Mouse (Mus musculus): Measurements from ENCODE around the gene Cdc25a. TPM values are rescaled to one million over a fixed set of nuclear protein-coding genes. Genes with fewer than 3 reads are reported as not detected.
A peak's percentile ranks its signal among the peaks of the same experiment; 100 is the strongest.

The Cdc25a gene
- polyA plus RNA-seq, 1 experiment from 2014 or later: 13.8 TPM

GRCm38 (mm10) chr9:109932361-109932755 is 57.0 kb downstream of the Cdc25a start:
- DNase-seq (peak; percentile 56), ATAC-seq (ENCODE audit: low FRiP score, low TSS enrichment) (no peak)
- Histone ChIP-seq H3K4me1 (ENCODE audit: control insufficient read depth, insufficient read depth, low read length) (peaks cover 8% of the 10 kb centered on the region), H3K9me3 (ENCODE audit: control insufficient read depth, low read length) (no peaks in the 10 kb centered on the region), H3K9ac (replicated peaks; ENCODE audit: low read length) (peak overlapping the region; percentile 83), H3K4me3 (replicated peaks; ENCODE audit: low read depth, low read length) (peak overlapping the region; percentile 84), H3K27me3 (ENCODE audit: control insufficient read depth, insufficient read depth, low read length) (no peaks in the 10 kb centered on the region), H3K27ac (replicated peaks; ENCODE audit: low read depth, low read length) (peak overlapping the region; percentile 93), H3K4me2 (ENCODE audit: low read length) (peak overlapping the region; percentile 82), H3K36me3 (ENCODE audit: control insufficient read depth, insufficient read depth, low read length) (no peaks in the 10 kb centered on the region)
- under 1% methylated on average over 20 of the region's 20 CpGs for WGBS

GRCm38 (mm10) chr9:109932756-109933375 is 57.5 kb downstream of the Cdc25a start:
- H3K4me2 ChIP-seq (ENCODE audit: low read length): peak overlapping the region; percentile 82
- H3K9ac ChIP-seq (replicated peaks; ENCODE audit: low read length): peak overlapping the region; percentile 83
- H3K27ac ChIP-seq (replicated peaks; ENCODE audit: low read depth, low read length): peak overlapping the region; percentile 93
- no peaks in the 10 kb centered on the region for H3K9me3 ChIP-seq (ENCODE audit: control insufficient read depth, low read length)
- DNase-seq (peak; percentile 62), ATAC-seq (ENCODE audit: low FRiP score, low TSS enrichment) (no peak)
- H3K4me3 ChIP-seq (replicated peaks; ENCODE audit: low read depth, low read length): peak overlapping the region; percentile 84
- WGBS: under 1% methylated on average over 12 of the region's 12 CpGs
- no peaks in the 10 kb centered on the region for H3K27me3 ChIP-seq (ENCODE audit: control insufficient read depth, insufficient read depth, low read length)
- peaks cover 8% of the 10 kb centered on the region for H3K4me1 ChIP-seq (ENCODE audit: control insufficient read depth, insufficient read depth, low read length)
- H3K36me3 ChIP-seq (ENCODE audit: control insufficient read depth, insufficient read depth, low read length): no peaks in the 10 kb centered on the region

- H3K9ac ChIP-seq (replicated peaks; ENCODE audit: low read length): no peak overlapping the region
- no peaks in the 10 kb centered on the region for H3K27me3 ChIP-seq (ENCODE audit: control insufficient read depth, insufficient read depth, low read length)
- DNase-seq: no peak
- H3K4me2 ChIP-seq (ENCODE audit: low read length): no peak overlapping the region
- ATAC-seq (ENCODE audit: low FRiP score, low TSS enrichment): no peak
- H3K9me3 ChIP-seq (ENCODE audit: control insufficient read depth, low read length): no peaks in the 10 kb centered on the region
- no peaks in the 10 kb centered on the region for H3K36me3 ChIP-seq (ENCODE audit: control insufficient read depth, insufficient read depth, low read length)
- no peak overlapping the region for H3K4me3 ChIP-seq (replicated peaks; ENCODE audit: low read depth, low read length)
- 95% methylated on average over 3 of the region's 3 CpGs for WGBS
- H3K27ac ChIP-seq (replicated peaks; ENCODE audit: low read depth, low read length): no peak overlapping the region
- H3K4me1 ChIP-seq (ENCODE audit: control insufficient read depth, insufficient read depth, low read length): no peaks in the 10 kb centered on the region
Observed at GRCm38 (mm10) chr9:109939401-109939800, 64.0 kb downstream of the Cdc25a start.

GRCm38 (mm10) chr9:109942796-109943195 is 67.4 kb downstream of the Cdc25a start:
- H3K9me3 ChIP-seq (ENCODE audit: control insufficient read depth, low read length): no peaks in the 10 kb centered on the region
- H3K4me3 ChIP-seq (replicated peaks; ENCODE audit: low read depth, low read length): no peak overlapping the region
- no peaks in the 10 kb centered on the region for H3K36me3 ChIP-seq (ENCODE audit: control insufficient read depth, insufficient read depth, low read length)
- DNase-seq (no peak), ATAC-seq (ENCODE audit: low FRiP score, low TSS enrichment) (no peak)
- no peaks in the 10 kb centered on the region for H3K27me3 ChIP-seq (ENCODE audit: control insufficient read depth, insufficient read depth, low read length)
- no peak overlapping the region for H3K27ac ChIP-seq (replicated peaks; ENCODE audit: low read depth, low read length)
- WGBS: 62% methylated on average over 4 of the region's 4 CpGs
- no peak overlapping the region for H3K4me2 ChIP-seq (ENCODE audit: low read length)
- no peaks in the 10 kb centered on the region for H3K4me1 ChIP-seq (ENCODE audit: control insufficient read depth, insufficient read depth, low read length)
- H3K9ac ChIP-seq (replicated peaks; ENCODE audit: low read length): no peak overlapping the region

Small RNA genes lying within 50 kb of the gene (microRNA-seq; reads per million reads assigned to microRNA genes)
- gene Mir7089: 1.8 reads per million, percentile 8 among the genes with 10 or more reads in this experiment

Other genes with a start within 250 kb of the Cdc25a start
- gene Fbxw24, start 249.5 kb upstream of the Cdc25a start, polyA plus RNA-seq (2014; fragmentation: Nextera tagmentation; extraction: Ambion mirVana): not detected in 2 replicates
- gene Fbxw25, start 210.9 kb upstream of the Cdc25a start, polyA plus RNA-seq (2014; fragmentation: Nextera tagmentation; extraction: Ambion mirVana): not detected in 2 replicates
- not detected in 2 replicates for gene Fbxw18, start 172.9 kb upstream of the Cdc25a start, polyA plus RNA-seq (2014; fragmentation: Nextera tagmentation; extraction: Ambion mirVana)
- gene Fbxw26, start 129.5 kb upstream of the Cdc25a start, polyA plus RNA-seq (2014; fragmentation: Nextera tagmentation; extraction: Ambion mirVana): not detected in 2 replicates
- not detected in 2 replicates for gene Fbxw27, start 84.9 kb upstream of the Cdc25a start, polyA plus RNA-seq (2014; fragmentation: Nextera tagmentation; extraction: Ambion mirVana)
- gene Spink8, start 63.3 kb upstream of the Cdc25a start, polyA plus RNA-seq (2014; fragmentation: Nextera tagmentation; extraction: Ambion mirVana): not detected in 2 replicates
- 58.1 and 68.0 TPM in 2 replicates for gene Nme6, start 42.8 kb upstream of the Cdc25a start, polyA plus RNA-seq (2014; fragmentation: Nextera tagmentation; extraction: Ambion mirVana)
- not detected in 2 replicates for gene Camp, start 26.0 kb upstream of the Cdc25a start, polyA plus RNA-seq (2014; fragmentation: Nextera tagmentation; extraction: Ambion mirVana)
- gene Map4, start 55.9 kb downstream of the Cdc25a start, polyA plus RNA-seq (2014; fragmentation: Nextera tagmentation; extraction: Ambion mirVana): 144 and 159 TPM in 2 replicates
- gene Smarcc1, start 242.1 kb downstream of the Cdc25a start, polyA plus RNA-seq (2014; fragmentation: Nextera tagmentation; extraction: Ambion mirVana): 93.2 and 139 TPM in 2 replicates
- gene Dhx30, start 242.3 kb downstream of the Cdc25a start, polyA plus RNA-seq (2014; fragmentation: Nextera tagmentation; extraction: Ambion mirVana): 188 and 191 TPM in 2 replicates

Data from midbrain, embryonic 14.5 days (tissue).